Mouse (Mus musculus): ENCODE data around the gene Zfp57. TPM values are rescaled to one million over a fixed set of nuclear protein-coding genes. Genes with fewer than 3 reads are reported as not detected.
A peak's percentile ranks its signal among the peaks of the same experiment; 100 is the strongest.

Zfp57 gene
- polyA plus RNA-seq, 1 experiment, result 16.5 TPM

DNA sequence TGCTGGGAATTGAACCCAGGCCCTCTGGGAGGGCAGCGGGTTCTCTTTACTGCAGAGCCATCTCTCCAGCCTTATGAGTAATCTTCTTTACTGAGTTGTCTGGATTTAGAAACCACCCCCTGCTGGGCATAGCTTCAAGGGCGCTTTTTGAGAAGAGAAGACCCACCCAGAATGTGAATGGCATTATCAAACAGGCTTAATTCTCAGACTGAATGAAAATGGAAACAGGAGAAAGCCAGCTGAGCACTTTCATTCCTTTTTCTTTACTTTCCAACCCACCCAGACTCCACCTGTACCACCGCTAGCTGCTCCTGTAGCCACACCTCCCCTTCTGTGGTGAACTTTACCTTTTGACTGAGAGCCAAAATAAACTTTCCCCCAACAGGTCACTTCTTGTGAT, 5.5 kb upstream of the Zfp57 start:
- no peak overlapping the region for H3K27ac ChIP-seq (ENCODE audit: control insufficient read depth, insufficient read depth, low read depth, low read length)

DNA sequence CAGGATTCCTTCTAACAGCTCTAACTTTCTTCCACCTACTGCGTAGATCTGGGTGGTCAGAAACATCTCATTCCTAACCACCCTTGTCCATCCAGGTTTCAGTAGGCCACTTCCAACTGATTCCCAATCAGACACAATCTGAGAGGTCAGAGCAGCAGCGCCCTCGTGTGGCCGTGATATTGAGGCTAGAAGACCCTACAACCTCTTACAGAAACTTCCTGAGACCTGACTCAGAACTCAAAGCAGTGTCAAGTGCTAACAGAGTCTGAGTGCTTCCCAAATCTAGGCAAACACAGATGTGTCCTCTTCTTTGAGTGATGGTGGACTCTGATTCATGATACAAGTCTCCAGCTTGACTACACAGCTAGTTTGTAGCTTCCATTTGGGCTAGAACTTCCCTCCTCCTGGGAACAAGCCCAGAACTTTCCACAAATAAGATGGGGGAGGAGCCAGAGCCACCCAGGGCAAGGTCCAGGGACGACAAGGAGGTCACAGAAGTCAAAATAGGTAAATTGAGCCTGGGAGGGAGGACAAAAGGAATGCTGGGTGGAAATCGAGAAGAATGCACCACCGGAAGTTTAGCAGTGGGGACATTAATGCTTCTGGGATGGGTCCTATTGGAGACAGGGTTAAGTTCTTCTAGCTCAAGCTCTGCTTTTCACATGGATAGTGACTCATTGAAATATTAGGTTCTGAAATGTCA, 3.8 kb upstream of the Zfp57 start:
- H3K4me3 ChIP-seq (ENCODE audit: control insufficient read depth, low read depth, low read length), result no peak overlapping the region
- H3K36me3 ChIP-seq (ENCODE audit: control insufficient read depth, insufficient read depth, low read length), result no peaks in the 10 kb centered on the region
- no peak overlapping the region for H3K27ac ChIP-seq (ENCODE audit: control insufficient read depth, insufficient read depth, low read depth, low read length)
- no peaks in the 10 kb centered on the region for H3K27me3 ChIP-seq (ENCODE audit: control insufficient read depth, insufficient read depth, low read length)
- H3K4me1 ChIP-seq (ENCODE audit: control insufficient read depth, insufficient read depth, low read length), result no peaks in the 10 kb centered on the region
- TF ChIP-seq POLR2A (IDR thresholded peaks at IDR 0.05; ENCODE audit: control insufficient read depth, low read depth, low read length) (no peak), CTCF (IDR thresholded peaks at IDR 0.05; ENCODE audit: control insufficient read depth, insufficient read depth, insufficient replicate concordance, low read depth, low read length) (peak; percentile 63; the same call in 1 of the 2 replicates)

More for the DNA sequence above, 5.5 kb upstream of the Zfp57 start:
- TF ChIP-seq CTCF (IDR thresholded peaks at IDR 0.05; ENCODE audit: control insufficient read depth, insufficient read depth, insufficient replicate concordance, low read depth, low read length), result no peak
- TF ChIP-seq POLR2A (IDR thresholded peaks at IDR 0.05; ENCODE audit: control insufficient read depth, low read depth, low read length), result no peak
- no peaks in the 10 kb centered on the region for H3K36me3 ChIP-seq (ENCODE audit: control insufficient read depth, insufficient read depth, low read length)
- no peaks in the 10 kb centered on the region for H3K4me1 ChIP-seq (ENCODE audit: control insufficient read depth, insufficient read depth, low read length)
- no peaks in the 10 kb centered on the region for H3K27me3 ChIP-seq (ENCODE audit: control insufficient read depth, insufficient read depth, low read length)
- no peak overlapping the region for H3K4me3 ChIP-seq (ENCODE audit: control insufficient read depth, low read depth, low read length)

DNA sequence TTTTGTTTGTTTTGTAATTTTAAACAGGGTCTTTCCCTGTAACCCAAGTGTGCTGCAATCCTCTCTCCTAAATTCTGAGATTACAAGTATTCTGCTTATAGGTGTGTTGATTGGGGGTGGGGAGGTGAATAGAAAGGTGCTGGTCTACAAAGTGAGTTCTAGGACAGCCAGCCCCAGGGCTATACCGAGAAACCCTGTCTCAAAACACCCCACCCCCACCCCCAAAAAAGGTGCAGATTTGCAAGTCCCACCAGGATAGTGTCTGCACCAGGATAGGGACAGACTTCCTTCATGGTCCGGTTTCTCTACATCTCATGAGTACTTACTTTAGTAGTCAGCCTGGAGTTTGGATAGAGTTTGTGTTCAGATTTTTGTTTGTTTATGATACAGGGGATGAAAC, 2.5 kb upstream of the Zfp57 start:
- Histone ChIP-seq H3K36me3 (ENCODE audit: control insufficient read depth, insufficient read depth, low read length) (no peaks in the 10 kb centered on the region), H3K27me3 (ENCODE audit: control insufficient read depth, insufficient read depth, low read length) (no peaks in the 10 kb centered on the region), H3K4me3 (ENCODE audit: control insufficient read depth, low read depth, low read length) (no peak overlapping the region), H3K27ac (ENCODE audit: control insufficient read depth, insufficient read depth, low read depth, low read length) (no peak overlapping the region), H3K4me1 (ENCODE audit: control insufficient read depth, insufficient read depth, low read length) (peaks cover 8% of the 10 kb centered on the region)
- TF ChIP-seq POLR2A (IDR thresholded peaks at IDR 0.05; ENCODE audit: control insufficient read depth, low read depth, low read length), result no peak
- no peak for TF ChIP-seq CTCF (IDR thresholded peaks at IDR 0.05; ENCODE audit: control insufficient read depth, insufficient read depth, insufficient replicate concordance, low read depth, low read length)

DNA sequence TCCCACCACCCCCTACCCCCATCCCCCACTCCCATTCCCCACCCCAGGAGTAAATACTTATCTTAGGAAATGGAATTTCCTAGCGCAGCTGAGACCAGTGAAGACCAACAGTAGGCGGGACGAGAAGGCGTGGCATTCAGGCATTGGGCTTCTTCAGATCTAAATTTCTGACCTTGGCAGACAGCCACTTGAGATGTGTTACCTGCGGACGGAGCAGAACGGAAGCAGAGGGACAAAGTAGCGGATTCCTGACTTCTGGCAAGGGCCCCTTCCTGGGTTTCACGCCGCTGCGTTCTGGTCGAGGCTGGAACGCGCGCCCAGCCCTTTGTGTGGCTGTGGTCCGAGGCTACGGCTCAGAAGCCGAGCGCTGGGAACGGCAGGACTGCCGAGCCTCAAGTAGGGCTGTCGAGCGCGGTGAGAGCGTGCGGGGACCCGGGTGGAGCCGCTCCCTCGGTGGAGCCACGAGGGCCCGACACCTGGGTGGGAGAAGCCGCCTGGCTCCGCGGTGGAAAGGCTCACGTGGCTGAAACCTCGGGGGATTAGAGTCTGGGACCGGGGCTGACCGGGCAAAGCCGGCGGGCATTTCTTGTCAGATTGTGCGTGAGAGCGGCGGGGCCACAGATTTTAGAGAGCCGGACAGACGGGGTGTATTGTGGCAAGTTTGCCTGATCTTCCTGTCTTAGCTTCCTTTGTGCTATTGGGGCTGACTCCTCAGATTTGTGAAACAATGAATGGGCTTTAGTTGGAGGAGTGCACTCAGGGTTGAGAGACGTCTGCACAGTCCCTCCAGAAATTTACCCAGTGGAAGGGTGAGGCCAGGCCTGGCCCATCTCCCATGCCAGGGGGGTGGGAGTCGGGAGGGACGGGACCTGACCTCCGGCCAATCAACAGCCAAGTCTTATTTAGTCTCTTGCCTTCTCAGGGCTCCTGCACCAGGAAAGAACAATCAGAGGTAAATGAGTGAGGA, 1.7 kb downstream of the Zfp57 start:
- Histone ChIP-seq H3K27ac (ENCODE audit: control insufficient read depth, insufficient read depth, low read depth, low read length) (0 out of 2 replicates have a peak overlapping the region, but pooled peaks have one; percentile 1), H3K4me3 (ENCODE audit: control insufficient read depth, low read depth, low read length) (peak overlapping the region; percentile 78), H3K4me1 (ENCODE audit: control insufficient read depth, insufficient read depth, low read length) (peaks cover 8% of the 10 kb centered on the region), H3K36me3 (ENCODE audit: control insufficient read depth, insufficient read depth, low read length) (no peaks in the 10 kb centered on the region), H3K27me3 (ENCODE audit: control insufficient read depth, insufficient read depth, low read length) (no peaks in the 10 kb centered on the region)
- no peak for TF ChIP-seq CTCF (IDR thresholded peaks at IDR 0.05; ENCODE audit: control insufficient read depth, insufficient read depth, insufficient replicate concordance, low read depth, low read length)
- no peak for TF ChIP-seq POLR2A (IDR thresholded peaks at IDR 0.05; ENCODE audit: control insufficient read depth, low read depth, low read length)

DNA sequence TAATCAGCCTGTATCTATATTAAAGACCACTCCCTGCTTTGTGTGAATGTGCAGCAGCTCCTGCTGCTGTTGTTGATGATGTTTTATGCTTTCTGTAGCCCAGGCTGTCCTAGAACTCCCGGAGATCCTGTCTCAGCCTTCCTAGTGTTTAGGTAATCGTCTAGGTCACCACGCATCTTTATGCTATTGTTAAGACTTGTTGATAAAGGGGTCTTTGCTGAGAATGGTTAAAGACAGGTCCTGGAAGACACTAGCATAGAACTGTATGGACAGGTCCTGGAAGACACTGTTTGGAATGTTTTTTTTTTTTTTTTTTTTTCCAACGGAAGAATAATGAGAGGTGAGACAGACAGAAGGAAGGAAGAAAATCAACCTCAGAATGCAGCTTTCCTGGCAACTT, 2.4 kb downstream of the Zfp57 start:
- no peak for TF ChIP-seq CTCF (IDR thresholded peaks at IDR 0.05; ENCODE audit: control insufficient read depth, insufficient read depth, insufficient replicate concordance, low read depth, low read length)
- TF ChIP-seq POLR2A (IDR thresholded peaks at IDR 0.05; ENCODE audit: control insufficient read depth, low read depth, low read length), result no peak
- peaks cover 8% of the 10 kb centered on the region for H3K4me1 ChIP-seq (ENCODE audit: control insufficient read depth, insufficient read depth, low read length)
- H3K27me3 ChIP-seq (ENCODE audit: control insufficient read depth, insufficient read depth, low read length), result no peaks in the 10 kb centered on the region
- H3K27ac ChIP-seq (ENCODE audit: control insufficient read depth, insufficient read depth, low read depth, low read length), result no peak overlapping the region
- peak overlapping the region; percentile 78 for H3K4me3 ChIP-seq (ENCODE audit: control insufficient read depth, low read depth, low read length)
- H3K36me3 ChIP-seq (ENCODE audit: control insufficient read depth, insufficient read depth, low read length), result no peaks in the 10 kb centered on the region

DNA sequence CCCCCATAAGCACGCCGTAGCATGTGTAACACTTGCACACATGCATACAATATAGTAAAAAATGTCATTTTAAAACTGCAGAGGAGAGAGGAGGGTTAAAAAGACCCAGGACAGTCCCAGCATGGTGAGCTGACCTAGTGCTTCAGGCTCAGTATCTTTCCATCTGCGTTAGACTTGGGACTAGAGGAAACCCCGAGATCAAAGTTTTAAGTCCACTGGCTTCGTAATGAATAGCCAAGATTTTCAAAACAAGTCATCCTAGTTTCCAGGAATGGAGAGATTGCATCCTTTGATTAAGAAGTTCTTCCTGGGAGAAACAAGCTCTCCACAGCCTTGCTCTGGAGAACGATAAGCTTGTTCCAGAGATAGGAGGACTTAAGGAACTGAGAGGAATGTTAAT, 7.2 kb downstream of the Zfp57 start:
- Histone ChIP-seq H3K4me3 (ENCODE audit: control insufficient read depth, low read depth, low read length) (no peak overlapping the region), H3K27me3 (ENCODE audit: control insufficient read depth, insufficient read depth, low read length) (no peaks in the 10 kb centered on the region), H3K36me3 (ENCODE audit: control insufficient read depth, insufficient read depth, low read length) (no peaks in the 10 kb centered on the region), H3K4me1 (ENCODE audit: control insufficient read depth, insufficient read depth, low read length) (no peaks in the 10 kb centered on the region; the same call in 1 of the 2 replicates), H3K27ac (ENCODE audit: control insufficient read depth, insufficient read depth, low read depth, low read length) (no peak overlapping the region)
- TF ChIP-seq POLR2A (IDR thresholded peaks at IDR 0.05; ENCODE audit: control insufficient read depth, low read depth, low read length) (no peak), CTCF (IDR thresholded peaks at IDR 0.05; ENCODE audit: control insufficient read depth, insufficient read depth, insufficient replicate concordance, low read depth, low read length) (no peak)

DNA sequence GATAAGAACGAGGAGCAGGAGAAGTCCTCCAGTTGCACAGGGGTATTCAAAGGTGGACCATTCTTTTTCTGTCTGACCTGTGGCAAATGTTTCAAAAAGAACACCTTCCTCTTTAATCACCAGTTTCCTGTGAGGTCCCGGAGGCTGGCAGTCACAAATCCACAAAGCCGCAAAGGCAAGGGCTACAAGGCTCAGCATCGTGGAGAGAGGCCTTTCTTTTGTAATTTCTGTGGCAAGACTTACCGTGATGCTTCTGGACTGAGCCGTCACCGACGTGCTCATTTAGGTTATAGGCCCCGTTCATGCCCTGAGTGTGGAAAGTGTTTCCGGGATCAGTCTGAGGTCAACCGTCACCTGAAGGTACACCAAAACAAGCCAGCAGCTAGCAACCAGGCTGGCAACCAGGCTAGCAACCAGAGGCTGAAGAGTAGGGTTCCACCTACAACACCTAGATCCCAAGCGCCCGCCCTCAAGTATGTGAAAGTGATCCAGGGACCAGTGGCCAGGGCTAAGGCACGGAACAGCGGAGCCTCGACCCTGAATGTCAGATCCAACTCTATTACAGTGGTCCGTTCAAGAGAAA, 8.6 kb downstream of the Zfp57 start:
- Histone ChIP-seq H3K36me3 (ENCODE audit: control insufficient read depth, insufficient read depth, low read length) (no peaks in the 10 kb centered on the region), H3K27me3 (ENCODE audit: control insufficient read depth, insufficient read depth, low read length) (no peaks in the 10 kb centered on the region), H3K4me1 (ENCODE audit: control insufficient read depth, insufficient read depth, low read length) (no peaks in the 10 kb centered on the region; the same call in 1 of the 2 replicates), H3K4me3 (ENCODE audit: control insufficient read depth, low read depth, low read length) (no peak overlapping the region), H3K27ac (ENCODE audit: control insufficient read depth, insufficient read depth, low read depth, low read length) (no peak overlapping the region)
- TF ChIP-seq POLR2A (IDR thresholded peaks at IDR 0.05; ENCODE audit: control insufficient read depth, low read depth, low read length) (no peak), CTCF (IDR thresholded peaks at IDR 0.05; ENCODE audit: control insufficient read depth, insufficient read depth, insufficient replicate concordance, low read depth, low read length) (no peak)
